Mouse (Mus musculus) spleen, adult 2 months (tissue): Measurements from ENCODE around the gene Tfap2a.

Experiments used
- CTCF ChIP-seq: fragments of 200-500 bp; IDR thresholded peaks from 2 replicates; pipeline ENCODE4 v1.5.1; 2011; ENCODE audit warnings: mild to moderate bottlenecking, inconsistent platforms; ENCODE audit not compliant: insufficient read depth, insufficient read length, insufficient replicate concordance; ENCODE audit errors: extremely low read depth
- POLR2A ChIP-seq: fragments of 200-500 bp; IDR thresholded peaks from 2 replicates; pipeline ENCODE4 v1.6.1; 2011; ENCODE audit warnings: low read depth, low read length, inconsistent platforms

- TF ChIP-seq CTCF (no peak), POLR2A (no peak)
Measured at GRCm38 (mm10) chr13:40711661-40712525, 26.3 kb downstream of the Tfap2a start.
